Mouse (Mus musculus): ENCODE data around the gene Gm12845. TPM values are rescaled to one million over a fixed set of nuclear protein-coding genes. Genes with fewer than 3 reads are reported as not detected.
A peak's percentile ranks its signal among the peaks of the same experiment; 100 is the strongest.
"Not testable (repeated sequence)": the region's sequence is repeated elsewhere in the genome, so short reads cannot be mapped to it uniquely, and the experiment has no call there.

Gene Gm12845
- polyA plus RNA-seq, 1 experiment from 2014 or later = not detected

GRCm38 (mm10) chr4:117737559-117737958 lies 13.3 kb downstream of the Gm12845 start:
- no peak overlapping the region for H3K27ac ChIP-seq
- H3K4me3 ChIP-seq = no peak overlapping the region
- 45% methylated on average over 8 of the region's 8 CpGs for WGBS
- H3K9me3 ChIP-seq = no peaks in the 10 kb centered on the region
- H3K27me3 ChIP-seq (ENCODE audit: insufficient read depth, poor library complexity, severe bottlenecking) = no peaks in the 10 kb centered on the region
- H3K36me3 ChIP-seq = no peaks in the 10 kb centered on the region
- H3K4me1 ChIP-seq (replicated peaks) = no peaks in the 10 kb centered on the region
- DNase-seq (ENCODE audit: low spot score) = peak; percentile 23

GRCm38 (mm10) chr4:117752469-117752868 lies 28.3 kb downstream of the Gm12845 start:
- H3K36me3 ChIP-seq; H3K27ac ChIP-seq; DNase-seq (ENCODE audit: low spot score); H3K9me3 ChIP-seq; H3K27me3 ChIP-seq (ENCODE audit: insufficient read depth, poor library complexity, severe bottlenecking); H3K4me3 ChIP-seq; H3K4me1 ChIP-seq (replicated peaks): not testable (repeated sequence)
- 85% methylated on average over 5 of the region's 5 CpGs for WGBS

GRCm38 (mm10) chr4:117760151-117760550 lies 35.9 kb downstream of the Gm12845 start:
- Histone ChIP-seq H3K9me3 (no peaks in the 10 kb centered on the region), H3K27ac (no peak overlapping the region), H3K27me3 (ENCODE audit: insufficient read depth, poor library complexity, severe bottlenecking) (no peaks in the 10 kb centered on the region), H3K4me3 (no peak overlapping the region), H3K4me1 (replicated peaks) (no peaks in the 10 kb centered on the region), H3K36me3 (no peaks in the 10 kb centered on the region)
- 91% methylated on average over 5 of the region's 5 CpGs for WGBS
- no peak for DNase-seq (ENCODE audit: low spot score)

- Histone ChIP-seq H3K27ac (no peak within 1 kb of the TSS), H3K4me3 (no peak within 1 kb of the TSS), H3K9me3 (no peaks in the 10 kb centered on the region), H3K27me3 (ENCODE audit: insufficient read depth, poor library complexity, severe bottlenecking) (no peaks in the 10 kb centered on the region), H3K36me3 (no peaks in the 10 kb centered on the region), H3K4me1 (replicated peaks) (no peaks in the 10 kb centered on the region)
- DNase-seq (ENCODE audit: low spot score) = no peak
- 73% methylated on average over 11 of the region's 12 CpGs for WGBS
Observed at GRCm38 (mm10) chr4:117765416-117765815, 41.2 kb downstream of the Gm12845 start, which contains the start of gene Klf17. Klf17 (minus strand) TSS chr4:117765648.

GRCm38 (mm10) chr4:117770935-117771334 lies 46.7 kb downstream of the Gm12845 start:
- Histone ChIP-seq H3K9me3 (no peaks in the 10 kb centered on the region), H3K27ac (no peak overlapping the region), H3K27me3 (ENCODE audit: insufficient read depth, poor library complexity, severe bottlenecking) (no peaks in the 10 kb centered on the region), H3K4me3 (no peak overlapping the region), H3K36me3 (no peaks in the 10 kb centered on the region), H3K4me1 (replicated peaks) (no peaks in the 10 kb centered on the region)
- DNase-seq (ENCODE audit: low spot score) = peak; percentile 52
- 26% methylated on average over 5 of the region's 5 CpGs for WGBS

- WGBS = 67% methylated on average over 9 of the region's 9 CpGs
- Histone ChIP-seq H3K36me3 (no peaks in the 10 kb centered on the region), H3K27ac (no peak overlapping the region), H3K4me1 (replicated peaks) (no peaks in the 10 kb centered on the region), H3K27me3 (ENCODE audit: insufficient read depth, poor library complexity, severe bottlenecking) (no peaks in the 10 kb centered on the region), H3K9me3 (no peaks in the 10 kb centered on the region), H3K4me3 (no peak overlapping the region)
- no peak for DNase-seq (ENCODE audit: low spot score)
Observed at GRCm38 (mm10) chr4:117772960-117773359, 48.7 kb downstream of the Gm12845 start.

Other genes starting within 250 kb of the Gm12845 start
- gene Rnf220, start 227.4 kb upstream of the Gm12845 start, polyA plus RNA-seq (2016; fragmentation: Nextera tagmentation; extraction: Ambion mirVana) = 101 TPM in 2 replicates
- gene Eri3, start 174.0 kb upstream of the Gm12845 start, polyA plus RNA-seq (2016; fragmentation: Nextera tagmentation; extraction: Ambion mirVana) = 112 and 142 TPM in 2 replicates
- 69.2 and 72.5 TPM in 2 replicates for gene Dmap1, start 42.1 kb upstream of the Gm12845 start, polyA plus RNA-seq (2016; fragmentation: Nextera tagmentation; extraction: Ambion mirVana)
- gene Klf17, start 41.2 kb downstream of the Gm12845 start, polyA plus RNA-seq (2016; fragmentation: Nextera tagmentation; extraction: Ambion mirVana) = not detected in 2 replicates
- 7.2 and 7.3 TPM in 2 replicates for gene Slc6a9, start 110.1 kb downstream of the Gm12845 start, polyA plus RNA-seq (2016; fragmentation: Nextera tagmentation; extraction: Ambion mirVana)
- gene Ccdc24, start 148.1 kb downstream of the Gm12845 start, polyA plus RNA-seq (2016; fragmentation: Nextera tagmentation; extraction: Ambion mirVana) = 2.0 and 2.4 TPM in 2 replicates
- 22.7 and 31.7 TPM in 2 replicates for gene B4galt2, start 159.1 kb downstream of the Gm12845 start, polyA plus RNA-seq (2016; fragmentation: Nextera tagmentation; extraction: Ambion mirVana)
- gene Atp6v0b, start 162.9 kb downstream of the Gm12845 start, polyA plus RNA-seq (2016; fragmentation: Nextera tagmentation; extraction: Ambion mirVana) = 208 and 263 TPM in 2 replicates
- 27.1 and 27.5 TPM in 2 replicates for gene Dph2, start 167.6 kb downstream of the Gm12845 start, polyA plus RNA-seq (2016; fragmentation: Nextera tagmentation; extraction: Ambion mirVana)
- gene Ipo13, start 190.6 kb downstream of the Gm12845 start, polyA plus RNA-seq (2016; fragmentation: Nextera tagmentation; extraction: Ambion mirVana) = 71.1 and 79.5 TPM in 2 replicates
- 1.4 and 1.8 TPM in 2 replicates for gene Artn, start 205.4 kb downstream of the Gm12845 start, polyA plus RNA-seq (2016; fragmentation: Nextera tagmentation; extraction: Ambion mirVana)